Mouse (Mus musculus) heart, postnatal 14 days (tissue): ENCODE data around the gene Tcta. TPM values are rescaled to one million over a fixed set of nuclear protein-coding genes. Genes with fewer than 3 reads are reported as not detected.
A peak's percentile ranks its signal among the peaks of the same experiment; 100 is the strongest.
"Not testable (repeated sequence)": the region's sequence is repeated elsewhere in the genome, so short reads cannot be mapped to it uniquely, and the experiment has no call there.

Experiments
- DNase-seq, 2 experiments: peaks; one replicate each; pipeline ENCODE4 v3.0.0; 2021 to 2022
- intact Hi-C: fragments of 180-260 bp; cut with DNase I; formaldehyde crosslinking; loops from one replicate; pipeline ENCODE4 v1.15.1; 2025
- total RNA-seq, 2 experiments: library from RNA; stranded (reverse); gene quantifications; 2 replicates each; pipeline ENCODE4 v1.2.3; 2021

Tcta gene
- total RNA-seq, 2 experiments from 2014 or later: 25.4 to 25.5 TPM

DNA sequence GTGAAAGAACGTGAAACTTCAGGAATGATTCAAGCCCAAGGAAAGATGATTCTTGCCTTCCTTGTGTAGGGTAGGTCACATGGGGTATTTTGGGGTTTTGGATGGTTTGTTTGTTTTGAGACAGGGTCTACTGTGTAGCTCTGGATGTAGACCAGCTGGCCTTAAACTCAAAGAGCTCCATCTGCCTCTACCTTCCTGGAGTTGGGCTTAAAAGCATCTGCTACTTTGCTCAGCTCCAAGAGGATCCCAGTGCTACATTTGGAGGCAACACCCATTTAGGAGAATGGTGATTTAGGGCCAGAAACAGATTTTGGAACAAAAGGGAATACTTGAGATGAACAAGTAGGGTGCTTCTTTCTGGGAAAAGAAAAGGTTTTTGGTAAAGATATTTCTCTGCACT is 18.8 kb upstream of the Tcta start:
- intact Hi-C loops: loop anchor here (2.0 kb wide), 1 partner anchor 14 kb away; the partner anchor contains the start of gene Gpx1
- no peak for DNase-seq

DNA sequence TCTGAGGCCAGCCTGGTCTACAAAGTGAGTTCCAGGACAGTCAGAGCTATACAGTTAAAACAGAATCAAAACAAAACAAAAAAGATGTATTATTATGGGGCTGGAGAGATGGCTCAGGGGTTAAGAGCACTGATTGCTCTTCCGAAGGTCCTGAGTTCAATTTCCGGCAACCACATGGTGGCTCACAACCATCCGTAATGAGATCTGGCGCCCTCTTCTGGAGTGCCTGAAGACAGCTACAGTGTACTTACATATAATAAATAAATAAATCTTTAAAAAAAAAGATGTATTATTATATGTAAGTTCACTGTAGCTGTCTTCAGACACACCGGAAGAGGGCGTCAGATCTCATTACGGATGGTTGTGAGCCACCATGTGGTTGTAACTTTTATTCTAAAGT is 16.1 kb upstream of the Tcta start:
- intact Hi-C loops, DNase-seq: not testable (repeated sequence)

DNA sequence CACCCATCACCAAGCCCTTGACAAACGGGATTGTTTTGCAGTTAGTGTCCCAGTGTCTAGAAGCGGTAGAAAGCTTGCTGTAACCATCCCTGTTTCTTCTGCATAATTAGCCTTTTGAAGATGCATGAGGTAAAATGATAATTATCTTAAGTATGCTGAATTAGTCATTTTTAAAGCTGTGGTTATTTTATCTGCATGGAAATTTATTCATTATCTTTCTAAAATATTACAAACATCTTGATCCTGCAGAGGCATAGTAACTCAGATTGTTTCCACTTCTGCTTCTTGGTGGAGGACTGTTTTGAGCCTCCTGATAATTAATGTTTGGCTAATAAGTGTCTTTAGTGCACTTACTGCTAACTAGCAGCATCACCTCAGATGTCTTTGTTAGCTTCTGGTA is 12.5 kb upstream of the Tcta start:
- intact Hi-C loops: no loop called here
- no peak for DNase-seq

DNA sequence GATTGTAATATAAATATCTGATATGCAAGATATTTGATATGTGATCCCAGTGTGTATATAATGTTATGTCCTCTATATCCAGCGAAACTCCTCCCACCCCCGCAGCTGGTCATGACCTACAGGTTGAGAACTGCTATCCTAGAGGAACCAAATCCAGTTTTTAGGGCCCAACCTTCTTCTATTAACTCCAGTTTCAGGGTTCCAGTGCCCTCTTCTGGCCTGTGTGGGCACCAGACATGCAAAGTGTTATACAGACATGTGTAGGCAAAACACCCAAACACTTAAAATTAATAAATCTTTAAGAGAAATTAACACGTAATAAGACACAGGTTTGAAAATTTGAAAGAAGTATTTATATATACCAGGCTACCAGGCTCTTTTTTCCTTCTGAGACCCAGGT is 11.6 kb upstream of the Tcta start:
- peak in 1 of 2 experiments; percentile 18 for DNase-seq
- intact Hi-C loops: no loop called here

DNA sequence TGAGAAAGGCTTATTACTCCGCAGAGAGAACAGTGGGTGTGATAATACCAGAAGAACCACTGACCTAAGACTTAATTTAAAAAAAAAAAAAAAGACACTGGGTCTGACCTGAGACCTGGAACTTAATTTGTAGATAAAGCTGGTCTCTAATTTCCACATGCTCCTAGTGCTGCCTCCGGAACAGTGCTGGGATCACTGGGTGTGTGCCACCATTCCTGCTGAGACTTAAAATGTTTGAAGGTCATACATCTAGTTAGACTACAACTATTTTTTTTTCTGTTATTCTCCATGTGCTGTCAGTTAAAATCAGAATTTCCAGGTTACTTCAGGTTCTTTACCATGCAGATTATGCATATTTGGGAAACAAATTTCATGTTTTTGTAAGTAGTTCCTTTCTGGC is 2.2 kb upstream of the Tcta start:
- no peak for DNase-seq
- intact Hi-C loops: loop anchor here (2.0 kb wide), 1 partner anchor 39 kb away; the partner anchor contains the start of gene Usp4

DNA sequence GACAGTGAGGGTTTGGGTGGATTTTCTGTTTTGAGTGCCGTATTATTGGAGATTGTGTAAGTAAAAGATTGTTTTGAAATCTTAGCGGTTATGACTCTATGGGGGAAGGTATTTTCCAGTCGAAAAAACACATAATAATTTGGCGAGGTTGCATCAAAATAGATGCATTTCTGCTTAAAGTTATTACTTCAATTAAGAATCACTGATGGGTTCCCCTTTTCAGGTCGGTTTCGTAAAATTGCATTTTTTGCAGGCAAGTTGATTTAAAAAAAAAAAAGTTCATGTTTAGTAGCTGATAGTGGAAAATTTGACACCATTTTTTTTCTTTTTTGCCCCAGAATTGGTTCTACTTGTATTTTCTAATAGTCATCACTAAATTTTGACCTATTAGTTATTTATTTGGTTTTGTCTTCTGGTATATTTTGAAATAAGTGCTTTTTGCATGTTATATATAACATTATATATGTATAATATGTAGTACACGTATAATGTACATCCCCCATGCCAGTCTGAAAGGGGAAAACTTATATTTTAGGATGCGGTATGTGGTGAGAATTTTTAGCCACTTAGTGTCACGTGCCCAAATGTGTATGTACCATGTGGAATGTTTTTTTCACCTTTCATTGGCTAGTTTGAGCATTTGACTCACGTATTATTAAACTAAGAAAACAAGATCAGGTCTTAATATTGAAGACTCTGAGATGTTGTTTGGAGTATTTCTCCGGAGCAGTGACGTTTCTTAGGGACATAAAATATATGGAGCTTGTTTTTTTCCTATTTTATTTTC is 1.3 kb upstream of the Tcta start:
- intact Hi-C loops: loop anchor here (2.0 kb wide), 1 partner anchor 32 kb away; the partner anchor contains the start of gene Gpx1
- DNase-seq: no peak

DNA sequence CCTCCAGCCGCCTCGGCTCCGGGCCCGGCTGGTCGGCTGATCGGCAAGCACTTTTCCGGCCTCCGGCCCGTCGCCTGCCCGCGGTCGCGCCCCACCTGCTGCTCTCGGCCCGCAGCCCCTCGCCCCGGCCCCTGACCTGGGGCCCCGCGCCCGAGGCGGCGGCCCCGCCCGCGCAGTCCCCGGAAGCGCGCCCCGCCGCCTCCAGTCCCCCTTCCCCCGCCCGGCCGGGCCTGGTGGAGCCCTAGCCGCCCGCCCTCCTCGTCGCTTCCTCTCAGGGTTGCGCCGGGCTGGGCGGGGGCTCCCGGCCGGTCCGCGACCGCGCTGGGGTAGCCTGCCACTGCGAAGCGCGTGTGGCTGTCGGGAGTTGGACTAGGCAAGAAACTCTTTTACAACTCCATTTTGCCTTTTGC is 616 bp upstream of the Tcta start:
- intact Hi-C loops: loop anchor here (2.0 kb wide), 1 partner anchor 32 kb away; the partner anchor contains the start of gene Gpx1
- peak; percentile 87 to 91 for DNase-seq

DNA sequence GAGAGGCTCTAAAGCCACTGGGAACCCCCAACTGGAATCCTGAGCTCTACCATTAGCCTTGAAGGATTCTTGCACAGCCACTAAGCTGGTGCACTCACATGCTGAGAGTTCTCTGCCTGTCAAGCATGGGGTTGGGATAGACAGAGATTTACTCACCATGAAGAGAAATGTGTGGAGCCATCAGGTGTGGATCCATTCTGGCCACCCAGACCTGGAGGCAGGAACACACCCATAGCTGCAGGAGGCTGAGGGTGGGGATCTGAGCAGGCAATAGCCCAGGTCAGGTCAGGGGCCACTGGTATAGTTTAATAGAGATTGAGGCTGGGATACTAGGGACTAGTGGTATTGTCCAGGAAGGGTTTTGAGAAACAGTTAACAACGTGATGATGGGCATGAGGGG is 790 bp downstream of the Tcta start:
- intact Hi-C loops: no loop called here
- DNase-seq: peak; percentile 12 to 16

DNA sequence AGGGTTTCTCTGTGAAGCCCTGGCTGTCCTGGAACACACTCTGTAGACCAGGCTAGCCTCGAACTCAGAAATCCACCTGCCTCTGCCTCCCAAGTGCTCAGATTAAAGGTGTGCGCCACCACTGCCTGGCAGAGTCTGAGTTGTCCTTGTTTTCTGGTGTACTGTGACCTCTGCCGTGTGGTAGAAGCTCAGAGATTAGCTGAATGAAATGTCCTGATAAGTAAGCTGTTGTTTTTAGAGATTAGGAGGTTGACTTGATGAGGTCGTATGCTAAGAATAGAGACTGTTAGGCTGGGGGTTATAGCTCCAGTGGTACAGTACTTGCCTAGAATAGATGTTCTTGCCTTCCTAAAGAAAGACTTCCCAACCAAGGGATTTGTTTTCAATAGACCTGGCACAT is 1.2 kb downstream of the Tcta start:
- no peak for DNase-seq
- intact Hi-C loops: no loop called here

DNA sequence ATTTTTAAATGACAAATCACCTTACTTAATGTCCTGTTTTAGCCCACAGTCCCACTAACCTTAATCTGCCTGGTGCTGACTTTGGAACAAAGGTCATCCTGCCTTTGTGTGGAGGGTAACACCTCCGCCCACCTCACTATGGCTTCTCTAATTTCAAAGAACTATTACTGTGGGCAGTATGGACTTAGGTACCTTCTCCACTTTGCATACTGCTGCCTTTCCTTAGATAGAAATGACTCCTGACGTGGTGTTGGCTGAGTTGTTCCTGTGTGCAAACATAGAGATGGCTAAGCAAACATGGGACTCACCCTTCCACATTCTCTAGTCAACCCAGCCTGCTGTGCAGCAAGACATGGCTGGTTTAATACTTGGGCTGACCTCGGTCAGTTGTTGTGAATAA is 4.1 kb downstream of the Tcta start:
- intact Hi-C loops: no loop called here
- no peak for DNase-seq

DNA sequence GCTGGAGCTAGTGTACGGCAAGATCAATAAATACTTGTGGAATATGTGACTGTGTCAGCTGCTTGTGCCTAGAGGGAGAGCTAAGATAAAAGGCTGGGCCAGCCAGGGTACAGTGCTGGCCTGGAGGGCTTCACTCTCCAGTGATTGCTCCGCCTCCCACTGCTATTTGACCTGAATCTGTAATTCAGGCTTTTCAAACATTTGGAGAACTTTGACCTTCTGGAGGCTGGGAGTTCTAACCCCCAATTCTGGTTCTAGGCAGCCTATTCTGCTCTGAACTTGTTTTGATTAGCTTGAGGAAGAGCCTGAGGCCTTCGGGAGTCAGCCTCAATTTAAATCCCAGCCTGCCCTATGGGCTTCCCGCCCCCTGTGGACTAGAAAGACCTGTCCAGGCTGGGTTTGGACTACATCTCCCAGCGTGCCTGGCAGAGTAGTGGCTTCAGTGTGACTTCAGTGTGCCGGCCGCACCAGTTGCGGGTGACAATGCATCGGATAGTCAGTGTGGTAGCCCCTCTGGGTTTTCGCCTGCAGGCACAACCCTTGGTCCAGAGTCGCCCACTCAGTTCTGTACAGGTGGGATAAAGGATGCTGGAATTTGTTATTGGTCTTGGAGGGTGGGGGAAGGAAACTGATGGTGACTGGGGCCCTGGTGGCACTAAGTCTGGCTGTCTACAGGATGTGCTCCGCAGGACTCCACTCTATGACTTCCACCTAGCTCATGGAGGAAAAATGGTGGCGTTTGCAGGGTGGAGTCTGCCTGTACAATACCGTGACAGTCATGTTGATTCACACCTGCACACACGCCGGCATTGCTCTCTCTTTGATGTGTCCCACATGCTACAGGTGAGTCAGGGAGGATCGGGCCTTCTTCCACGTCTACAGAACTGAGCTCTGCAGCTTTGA is 9.3 kb downstream of the Tcta start, which contains the start of gene Amt:
Gene Amt, plus strand, starts transcription at position 401 of the 903 bp plus-strand sequence.
- intact Hi-C loops: loop anchor here (10.0 kb wide), 1 partner anchor 392 kb away; the partner anchor contains the start of gene Mst1r
- no peak for DNase-seq

DNA sequence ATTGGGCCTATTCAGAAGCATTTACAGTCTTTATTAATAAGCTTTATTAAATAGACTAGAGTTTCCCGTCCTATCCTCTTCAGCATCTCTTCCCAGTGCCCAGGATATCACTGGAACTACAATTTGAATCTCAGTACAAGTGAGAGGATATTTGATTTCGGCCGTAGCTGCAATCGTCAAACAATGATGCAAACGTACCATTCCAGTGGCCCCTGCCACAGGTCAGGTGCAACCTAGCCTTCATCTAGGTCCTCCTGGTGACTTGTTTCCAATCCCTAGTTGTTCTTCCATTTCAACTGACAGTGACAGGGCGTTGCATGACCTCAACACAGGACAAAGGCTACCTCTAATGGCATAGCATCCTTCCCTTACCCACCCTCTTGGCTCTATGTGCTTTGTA is 15.2 kb downstream of the Tcta start:
- intact Hi-C loops: loop anchor here (10.0 kb wide), 1 partner anchor 386 kb away; the partner anchor contains the start of gene Mst1r

DNA sequence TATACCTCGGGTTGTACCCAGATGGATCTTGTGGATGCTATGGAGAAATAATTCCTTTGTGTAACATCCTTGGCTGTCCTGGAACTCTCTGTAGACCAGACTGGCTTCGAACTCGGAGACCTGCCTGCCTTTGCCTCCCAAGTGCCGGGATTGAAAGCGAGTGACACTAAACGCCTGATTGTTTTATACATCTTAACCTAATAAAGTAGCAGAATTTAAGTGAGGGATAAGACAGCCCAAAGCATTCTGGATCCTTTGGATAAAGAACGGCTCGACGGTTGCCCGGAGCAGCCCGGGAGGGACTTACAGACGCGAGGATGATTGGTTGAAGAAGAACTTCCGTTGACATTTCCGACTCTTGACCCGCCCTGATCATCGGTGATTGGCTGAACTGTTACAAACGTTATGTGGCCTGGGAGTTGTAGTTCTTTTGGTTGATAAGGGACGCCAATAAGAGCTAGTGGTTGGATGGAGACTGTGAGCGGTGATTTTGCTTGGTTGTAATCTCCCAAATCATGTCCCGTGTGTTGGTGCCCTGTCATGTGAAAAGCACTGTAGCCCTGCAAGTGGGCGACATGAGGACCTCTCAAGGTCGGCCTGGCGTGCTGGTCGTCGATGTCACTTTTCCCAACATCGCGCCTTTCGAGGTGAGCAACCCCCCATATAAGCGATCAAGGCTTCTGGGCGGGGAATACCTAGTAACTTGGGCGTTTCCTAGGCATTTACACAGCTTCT is 15.8 kb downstream of the Tcta start, which contains the start of gene Nicn1:
Gene Nicn1, plus strand, starts transcription at position 414 of the 735 bp plus-strand sequence.
- intact Hi-C loops: loop anchor here (10.0 kb wide), 1 partner anchor 385 kb away; the partner anchor contains the start of gene Mst1r
- DNase-seq: peak; percentile 83 to 86

More for the DNA sequence above, 15.2 kb downstream of the Tcta start:
- no peak for DNase-seq

DNA sequence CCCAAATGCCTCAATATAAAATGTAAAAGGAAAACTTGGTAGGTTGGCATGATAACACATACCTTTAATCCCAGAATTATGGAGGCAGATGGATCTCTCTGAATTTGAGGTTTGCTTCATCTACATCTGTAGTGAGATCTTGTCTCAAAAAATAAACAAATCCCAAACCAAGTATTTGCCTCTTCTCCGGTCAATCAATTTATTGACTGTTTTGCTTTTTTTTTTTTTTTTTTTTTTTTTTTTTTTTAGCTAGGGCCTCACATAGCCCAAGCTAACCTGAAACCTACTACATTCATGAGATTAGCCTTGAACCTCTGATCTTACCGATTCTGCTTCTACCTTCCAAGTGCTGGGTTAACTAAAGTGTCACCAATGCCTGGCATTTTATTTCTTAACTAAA is 16.6 kb downstream of the Tcta start:
- intact Hi-C loops: no loop called here
- DNase-seq: no peak

DNA sequence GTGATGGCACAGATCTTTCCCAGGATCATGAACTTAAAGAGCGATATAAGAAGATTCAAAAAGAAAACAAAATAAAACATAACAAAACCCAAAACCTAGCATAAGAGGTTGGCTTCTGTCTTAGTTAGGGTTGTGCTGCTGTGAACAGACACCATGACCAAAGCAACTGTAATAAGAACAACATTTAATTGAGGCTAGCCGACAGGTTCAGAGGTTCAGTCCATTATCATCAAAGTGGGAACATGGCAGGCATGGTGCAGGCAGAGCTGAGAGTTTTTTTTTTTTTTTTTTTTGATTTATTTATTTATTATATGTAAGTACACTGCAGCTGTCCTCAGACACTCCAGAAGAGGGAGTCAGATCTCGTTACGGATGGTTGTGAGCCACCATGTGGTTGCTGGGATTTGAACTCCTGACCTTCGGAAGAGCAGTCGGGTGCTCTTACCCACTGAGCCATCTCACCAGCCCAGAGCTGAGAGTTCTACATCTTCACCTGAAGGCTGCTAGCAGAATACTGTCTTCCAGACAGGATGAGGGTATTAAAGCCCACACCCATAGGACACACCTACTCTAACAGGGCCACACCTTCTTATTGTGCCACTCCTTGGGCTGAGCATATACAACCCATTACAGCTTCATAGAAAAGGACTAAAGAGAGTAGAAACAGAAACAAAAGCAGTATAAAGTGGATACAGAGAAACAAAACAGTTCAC is 18.3 kb downstream of the Tcta start:
- intact Hi-C loops, DNase-seq: not testable (repeated sequence)

DNA sequence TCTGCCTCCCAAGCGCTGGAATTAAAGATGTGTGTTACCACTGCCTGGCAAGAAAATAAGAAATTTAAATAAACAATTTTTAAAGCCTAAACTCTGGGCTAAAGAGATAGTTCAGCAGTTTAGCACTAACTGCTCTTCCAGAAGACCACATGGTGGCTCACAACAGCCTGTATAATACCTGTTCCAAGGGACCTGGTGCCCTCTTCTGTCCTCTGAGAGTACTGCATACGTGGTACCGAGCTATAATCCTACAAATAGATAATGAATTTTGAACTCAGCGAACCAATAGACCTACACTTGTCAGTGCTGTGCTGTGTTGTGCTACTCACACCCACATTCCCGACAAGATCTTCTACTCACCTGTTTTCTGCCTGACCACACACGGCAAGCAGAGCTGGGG is 21.6 kb downstream of the Tcta start:
- intact Hi-C loops: loop anchor here (1.0 to 5.0 kb wide), 4 partner anchors 37 to 188 kb away; no protein-coding TSS in a partner anchor
- DNase-seq: peak; percentile 74 to 86

DNA sequence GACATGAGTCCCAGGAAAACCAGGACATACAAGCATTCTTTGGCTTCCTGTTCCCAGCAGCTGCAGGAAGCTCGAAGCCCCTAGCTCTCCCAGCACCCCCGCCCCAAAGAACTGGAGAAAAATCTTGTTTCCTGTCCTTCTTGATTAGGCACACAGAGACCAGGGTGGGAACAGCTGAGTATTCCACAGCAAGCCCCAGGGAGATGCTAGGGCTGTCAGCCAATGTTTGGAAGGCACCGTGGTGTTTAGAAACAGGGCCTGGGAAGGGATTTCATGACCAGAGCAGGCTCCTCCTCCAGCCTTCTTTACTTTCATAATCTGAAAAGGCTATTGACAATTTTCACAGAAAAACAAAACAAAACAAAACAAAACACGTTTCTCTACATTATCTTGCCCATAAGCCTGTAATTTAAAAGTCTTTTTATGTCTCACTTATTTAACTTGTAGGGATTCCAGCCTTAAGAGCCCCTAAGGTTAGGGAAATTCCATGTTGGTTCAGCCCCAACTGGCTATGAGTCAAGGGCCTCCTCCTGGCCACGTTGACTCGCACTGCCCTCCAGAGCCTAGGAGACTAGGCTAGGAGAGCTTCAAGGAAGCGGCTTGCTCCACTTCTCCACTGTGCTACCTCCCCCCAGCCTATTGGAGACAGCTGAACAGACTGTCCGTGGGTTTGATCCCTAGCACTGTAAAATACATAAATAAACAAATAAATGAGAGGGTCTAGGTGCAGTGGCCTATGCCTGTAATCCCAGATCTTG is 25.7 kb downstream of the Tcta start:
- peak; percentile 87 to 91 for DNase-seq
- intact Hi-C loops: loop anchor here (2.0 to 5.0 kb wide), 3 partner anchors 15 to 143 kb away; no protein-coding TSS in a partner anchor

DNA sequence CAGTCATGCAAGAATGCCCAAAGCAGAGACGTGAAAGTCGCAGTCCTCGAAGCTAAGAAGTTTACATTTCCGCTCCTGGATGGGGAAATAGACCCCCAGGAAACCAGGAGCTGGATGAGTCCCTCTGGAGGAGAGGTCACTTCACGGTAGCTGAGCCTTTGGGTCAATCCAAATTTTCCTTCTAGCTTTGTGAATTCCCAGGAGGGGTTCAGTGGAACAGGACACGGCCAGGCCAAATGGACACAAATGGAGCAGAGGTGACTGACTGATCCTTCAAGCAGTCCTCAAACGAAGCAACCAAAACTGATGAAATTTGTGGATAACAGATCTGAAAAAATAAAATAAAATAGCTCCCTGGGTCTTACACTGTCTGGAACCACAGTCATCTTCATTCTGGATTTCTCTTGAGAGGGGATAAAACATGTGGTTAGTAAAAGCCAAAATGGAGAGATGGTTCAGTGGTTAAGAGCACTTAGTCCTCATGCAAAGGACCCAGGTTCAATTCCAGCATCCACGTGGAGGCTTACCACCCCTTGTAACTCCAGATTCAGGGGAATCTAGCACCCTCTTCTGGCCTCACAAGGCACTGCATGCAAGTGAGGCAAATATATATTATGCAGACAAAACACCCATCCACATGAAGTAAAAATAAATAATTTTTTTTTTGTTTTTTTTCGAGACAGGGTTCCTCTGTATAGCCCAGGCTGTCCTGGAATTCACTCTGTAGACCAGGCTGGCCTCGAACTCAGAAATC is 27.1 kb downstream of the Tcta start:
- intact Hi-C loops: no loop called here
- DNase-seq: peak; percentile 40 to 60
